Mouse (Mus musculus) stomach, adult 2 months (tissue): ENCODE measurements around the gene Nob1. TPM values are rescaled to one million over a fixed set of nuclear protein-coding genes. Genes with fewer than 3 reads are reported as not detected.

Experiments used
- polyA plus RNA-seq: library from polyadenylated mRNA; depleted of rRNA; stranded (reverse); fragments of >200 nt; gene quantifications from 2 replicates; pipeline ENCODE4 v1.2.3, GENCODE M21; 2012; rRNA removed

Gene Nob1
- 9.3 and 11.5 TPM in 2 replicates for polyA plus RNA-seq

DNA sequence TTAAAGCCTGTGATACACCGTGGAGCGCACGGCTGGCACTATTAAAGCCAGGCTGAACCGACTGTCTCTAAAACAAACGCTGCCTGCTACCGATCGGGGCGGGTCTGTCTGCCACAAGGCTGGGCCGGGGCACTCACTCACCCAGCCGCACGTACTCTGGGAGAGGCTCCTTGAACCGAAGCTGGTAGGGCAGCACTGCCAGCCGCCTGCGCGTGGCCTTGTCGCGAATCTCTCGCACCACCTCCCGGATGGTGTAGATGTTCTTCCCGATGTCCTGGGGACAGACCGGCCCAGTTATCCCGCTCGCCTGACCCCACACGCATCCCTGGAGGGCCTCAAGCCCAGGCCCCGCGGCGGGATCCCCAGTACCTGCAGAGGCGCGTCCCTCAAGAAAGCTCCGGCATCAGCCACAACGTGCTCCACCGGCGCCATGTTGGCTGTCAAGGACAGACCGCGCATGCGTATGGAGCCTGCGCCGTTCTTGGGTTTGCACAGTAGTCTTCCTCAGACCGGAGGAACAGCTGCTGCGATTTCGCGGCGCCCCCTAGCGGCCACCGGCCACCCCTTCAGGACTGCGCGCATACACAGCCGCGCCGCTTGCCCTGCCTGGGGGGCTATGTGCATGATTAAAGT is at the start of gene Nob1:
TSS of gene Nob1 (minus strand) at position 455 of the 633 bp plus-strand sequence.

DNA sequence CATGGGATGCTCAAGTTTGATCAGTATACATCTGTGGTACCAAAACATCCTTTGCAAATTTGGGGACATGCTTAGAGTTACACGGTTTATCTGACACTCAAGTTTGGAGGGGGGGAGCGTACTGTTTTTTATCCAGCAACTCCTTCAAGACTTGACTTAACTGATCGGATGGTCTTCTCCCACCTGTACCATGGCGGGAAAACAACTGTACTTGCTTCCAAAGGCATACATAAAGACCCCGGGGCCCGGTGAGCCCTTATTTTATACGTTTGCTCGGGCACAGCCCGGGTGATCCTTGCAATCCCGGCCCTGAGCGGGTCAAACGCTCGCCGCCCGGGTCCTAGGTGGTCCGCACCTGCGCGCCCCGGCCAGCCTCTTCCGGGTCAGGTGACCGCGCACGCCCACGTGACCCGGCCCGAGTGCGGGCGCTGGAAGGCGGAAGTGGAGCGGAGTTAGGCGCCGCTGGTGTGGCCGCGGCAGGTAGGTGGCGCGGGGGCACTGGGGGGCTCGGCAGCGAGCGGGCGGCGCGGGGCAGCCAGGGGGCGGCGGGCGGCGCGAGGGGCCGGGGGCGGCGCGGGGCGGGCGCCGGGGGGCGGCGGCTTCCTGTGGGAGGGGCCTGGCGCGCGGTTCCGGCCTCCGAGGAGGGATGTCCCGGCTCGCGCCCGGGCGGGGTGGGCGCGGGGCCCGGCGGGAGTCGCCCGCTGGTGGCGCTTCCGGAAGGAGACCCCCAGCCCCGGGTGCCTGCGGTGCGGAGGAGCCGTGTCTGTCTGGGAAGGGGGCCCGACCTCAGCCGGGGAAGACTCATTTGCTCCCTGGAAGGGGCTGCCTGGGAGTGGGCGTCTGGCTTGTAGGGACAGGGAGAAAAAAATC is 11.3 kb upstream of the Nob1 start, which contains the start of gene Wwp2:
TSS of gene Wwp2 (plus strand) at position 404 of the 870 bp plus-strand sequence.

DNA sequence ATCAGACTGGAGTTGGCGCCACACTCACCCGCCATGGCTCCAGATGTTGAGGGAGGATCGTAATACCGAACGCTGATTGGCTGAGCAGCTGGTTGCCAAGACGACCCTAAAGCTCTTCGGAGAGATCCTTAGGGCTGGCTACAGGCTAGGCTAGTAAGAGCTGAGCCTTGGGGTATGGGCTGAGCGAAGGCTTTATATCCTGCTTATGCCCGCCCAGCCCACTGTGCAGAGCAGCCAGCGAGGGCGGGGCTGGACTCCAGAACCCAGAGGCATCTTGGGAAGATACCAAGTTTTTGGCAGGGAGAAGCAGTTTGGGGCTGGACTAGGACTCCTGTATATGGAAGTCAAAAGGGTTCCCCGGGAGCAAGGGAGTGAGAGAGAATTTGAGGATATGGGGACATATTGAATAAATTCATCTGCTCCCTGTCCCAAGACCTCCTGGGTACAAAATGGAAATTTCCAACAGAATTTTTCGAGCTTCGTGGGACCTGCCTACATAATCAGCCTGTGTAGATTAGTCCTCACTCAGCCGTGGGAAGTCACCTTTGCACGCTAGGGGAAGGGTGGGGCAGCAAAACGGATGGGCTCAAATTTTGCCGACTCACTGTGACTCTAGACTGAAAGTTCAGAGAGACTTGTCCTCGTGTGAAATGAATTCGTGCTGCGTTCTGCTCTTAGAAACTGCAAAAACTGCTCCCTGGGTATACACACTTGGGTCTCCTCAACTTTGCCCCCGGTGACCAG is 21.6 kb downstream of the Nob1 start, which contains the start of gene Nqo1:
TSS of gene Nqo1 (minus strand) at position 169 of the 744 bp plus-strand sequence.

Other genes with a start within 250 kb of the Nob1 start
- gene Nfat5, start 131.6 kb downstream of the Nob1 start, polyA plus RNA-seq, result 1.6 and 3.1 TPM in 2 replicates
- 103 and 199 TPM in 2 replicates for gene Nqo1, start 21.8 kb downstream of the Nob1 start, polyA plus RNA-seq
- gene Wwp2, start 11.3 kb upstream of the Nob1 start, polyA plus RNA-seq, result 15.1 and 16.3 TPM in 2 replicates
- gene Psmd7, start 163.4 kb upstream of the Nob1 start, polyA plus RNA-seq, result 15.5 and 17.4 TPM in 2 replicates